Mouse (Mus musculus): Measurements from ENCODE around the gene Tmem97.
"Not testable (repeated sequence)": the region's sequence is repeated elsewhere in the genome, so short reads cannot be mapped to it uniquely, and the experiment has no call there.

Gene Tmem97

GRCm38 (mm10) chr11:78550168-78551058, at the start of gene Tmem97:
Gene Tmem97, minus strand, starts transcription at chr11:78550777.
- DNase-seq (ENCODE audit: low read depth, low spot score), result peak; percentile 98

- no peak for DNase-seq (ENCODE audit: low read depth, low spot score)
Observed at GRCm38 (mm10) chr11:78600051-78600450, 49.5 kb upstream of the Tmem97 start.

- DNase-seq (ENCODE audit: low read depth, low spot score), result no peak
Observed at GRCm38 (mm10) chr11:78598763-78599415, 48.3 kb upstream of the Tmem97 start.

GRCm38 (mm10) chr11:78596750-78597149, 46.2 kb upstream of the Tmem97 start:
- DNase-seq (ENCODE audit: low read depth, low spot score), result no peak

GRCm38 (mm10) chr11:78595773-78596172, 45.2 kb upstream of the Tmem97 start:
- DNase-seq (ENCODE audit: low read depth, low spot score), result no peak

- DNase-seq (ENCODE audit: low read depth, low spot score), result no peak
Observed at GRCm38 (mm10) chr11:78594271-78594964, 43.8 kb upstream of the Tmem97 start.

- peak; percentile 13 for DNase-seq (ENCODE audit: low read depth, low spot score)
Observed at GRCm38 (mm10) chr11:78587677-78588076, 37.1 kb upstream of the Tmem97 start.

- peak; percentile 41 for DNase-seq (ENCODE audit: low read depth, low spot score)
Observed at GRCm38 (mm10) chr11:78586099-78586498, 35.5 kb upstream of the Tmem97 start.

GRCm38 (mm10) chr11:78582848-78583247, 32.3 kb upstream of the Tmem97 start:
- no peak for DNase-seq (ENCODE audit: low read depth, low spot score)

- DNase-seq (ENCODE audit: low read depth, low spot score), result no peak
Observed at GRCm38 (mm10) chr11:78574975-78575374, 24.4 kb upstream of the Tmem97 start.

GRCm38 (mm10) chr11:78574536-78574935, 24.0 kb upstream of the Tmem97 start:
- DNase-seq (ENCODE audit: low read depth, low spot score), result no peak

- DNase-seq (ENCODE audit: low read depth, low spot score), result not testable (repeated sequence)
Observed at GRCm38 (mm10) chr11:78574031-78574430, 23.5 kb upstream of the Tmem97 start.

- peak; percentile 57 for DNase-seq (ENCODE audit: low read depth, low spot score)
Observed at GRCm38 (mm10) chr11:78571854-78572253, 21.3 kb upstream of the Tmem97 start.

GRCm38 (mm10) chr11:78571441-78571840, 20.9 kb upstream of the Tmem97 start:
- no peak for DNase-seq (ENCODE audit: low read depth, low spot score)

GRCm38 (mm10) chr11:78569806-78570205, 19.2 kb upstream of the Tmem97 start:
- DNase-seq (ENCODE audit: low read depth, low spot score), result peak; percentile 18

GRCm38 (mm10) chr11:78568827-78569226, 18.2 kb upstream of the Tmem97 start:
- DNase-seq (ENCODE audit: low read depth, low spot score), result no peak

GRCm38 (mm10) chr11:78567614-78568013, 17.0 kb upstream of the Tmem97 start:
- DNase-seq (ENCODE audit: low read depth, low spot score), result no peak

- no peak for DNase-seq (ENCODE audit: low read depth, low spot score)
Observed at GRCm38 (mm10) chr11:78566775-78567174, 16.2 kb upstream of the Tmem97 start.

GRCm38 (mm10) chr11:78560447-78560846, 9.9 kb upstream of the Tmem97 start:
- DNase-seq (ENCODE audit: low read depth, low spot score), result peak; percentile 84

- DNase-seq (ENCODE audit: low read depth, low spot score), result no peak
Observed at GRCm38 (mm10) chr11:78557241-78557640, 6.7 kb upstream of the Tmem97 start.

- DNase-seq (ENCODE audit: low read depth, low spot score), result no peak
Observed at GRCm38 (mm10) chr11:78556070-78556469, 5.5 kb upstream of the Tmem97 start.

GRCm38 (mm10) chr11:78555623-78556022, 5.0 kb upstream of the Tmem97 start:
- no peak for DNase-seq (ENCODE audit: low read depth, low spot score)
